Comparison of ENCODE assay signal across 10 mouse cellular contexts in the genomic region with DNA sequence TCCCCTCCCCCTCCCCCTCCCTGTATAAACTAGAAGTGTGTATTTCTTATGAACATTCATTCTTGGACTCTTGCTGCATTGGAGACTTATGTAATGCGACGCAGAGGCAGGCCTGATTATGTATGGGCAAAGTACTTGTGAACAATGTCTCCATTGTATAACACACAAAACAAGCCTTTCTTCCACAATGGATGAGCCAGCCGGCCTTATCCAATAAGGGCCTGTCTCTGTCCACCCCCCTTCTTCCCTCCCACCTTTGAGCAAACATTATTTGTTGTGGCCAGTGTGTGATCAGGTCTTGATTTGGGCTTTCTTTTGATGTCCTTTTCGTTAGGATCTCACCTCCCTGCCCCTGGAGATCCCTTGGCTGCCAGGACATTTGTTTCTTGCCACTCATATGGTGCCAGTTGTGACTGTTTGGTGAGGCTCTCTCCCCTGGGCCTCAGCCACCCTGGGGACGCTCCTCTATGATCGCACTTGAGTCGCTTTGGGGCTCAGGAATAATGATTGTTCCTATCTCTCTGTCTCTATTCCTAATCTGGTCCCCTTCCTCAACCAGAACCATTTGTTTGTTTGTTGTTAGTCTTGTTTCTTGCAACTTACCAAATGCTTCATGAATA. TPM values are rescaled to one million over a fixed set of nuclear protein-coding genes. Genes with fewer than 3 reads are reported as not detected.
DNase-seq lines count a peak whose midpoint lies in the region; ATAC-seq and TF ChIP-seq lines count a peak whose summit lies in the region.
"Had no signal": no experiment of that assay in that cellular context is flagged by ENCODE, and none has a peak within 500 bp of the region (broad histone marks: within the 10 kb centered on the region; RNA-seq: fewer than 3 reads in every experiment).

No protein-coding gene starts in this region.

- intact Hi-C loops in heart, postnatal 14 days (cut with DNase I) = no loop called here

- no peak for TF ChIP-seq CTCF in forebrain, postnatal 0 days (IDR thresholded peaks at IDR 0.05; ENCODE audit: low read depth)

- DNase-seq in frontal cortex, adult 2 months (ENCODE audit: extremely low spot score in 1 of 2, low spot score in 1 of 2) = peak; percentile 5 to 23
- no peak for DNase-seq in frontal cortex, postnatal 14 days (ENCODE audit: low spot score in 2 of 2)
- peak; percentile 79 for DNase-seq in R1 (ENCODE audit: low read depth, low spot score)
- DNase-seq in forebrain, postnatal 0 days = peak; percentile 29
- no peak for DNase-seq in lung, postnatal 10 days
- DNase-seq in heart, postnatal 14 days = no peak
- DNase-seq: B cell, adult 2 months had no signal

- H3K4me2 ChIP-seq in forebrain, postnatal 0 days (ENCODE audit: low read depth) = no peak overlapping the region
- no peak overlapping the region for H3K4me2 ChIP-seq in midbrain, embryonic 15.5 days

- no peak overlapping the region for H3K4me3 ChIP-seq in forebrain, postnatal 0 days (ENCODE audit: low read depth, low read length)
- no peak overlapping the region for H3K4me3 ChIP-seq in midbrain, embryonic 15.5 days
- H3K4me3 ChIP-seq: erythroblast, embryonic 14.5 days had no signal

- H3K36me3 ChIP-seq in forebrain, postnatal 0 days (ENCODE audit: insufficient read depth) = no peaks in the 10 kb centered on the region
- no peaks in the 10 kb centered on the region for H3K36me3 ChIP-seq in midbrain, embryonic 15.5 days (replicated peaks)

- no peak overlapping the region for H3K9ac ChIP-seq in forebrain, postnatal 0 days
- H3K9ac ChIP-seq in midbrain, embryonic 15.5 days = no peak overlapping the region

- H3K4me1 ChIP-seq in forebrain, postnatal 0 days (ENCODE audit: insufficient read depth) = no peaks in the 10 kb centered on the region
- peaks cover 58% of the 10 kb centered on the region for H3K4me1 ChIP-seq in midbrain, embryonic 15.5 days

- no peak overlapping the region for H3K27ac ChIP-seq in forebrain, postnatal 0 days (ENCODE audit: low read depth, low read length)
- H3K27ac ChIP-seq in midbrain, embryonic 15.5 days = peak overlapping the region; percentile 45; the same call in 1 of the 2 replicates

- ATAC-seq in forebrain, postnatal 0 days = peak; percentile 42; the same call in 1 of the 2 replicates
- no peak for ATAC-seq in midbrain, embryonic 15.5 days (replicated peaks)
- ATAC-seq in CD4-positive, CD25-positive, alpha-beta regulatory T cell, adult 4 months = no peak

- 20% methylated on average over 7 of the region's 7 CpGs for WGBS in forebrain, postnatal 0 days
- WGBS in midbrain, embryonic 15.5 days = 20% methylated on average over 7 of the region's 7 CpGs

- no peaks in the 10 kb centered on the region for H3K27me3 ChIP-seq in forebrain, postnatal 0 days (ENCODE audit: insufficient read depth, low read length)
- H3K27me3 ChIP-seq in midbrain, embryonic 15.5 days (replicated peaks) = no peaks in the 10 kb centered on the region

- H3K9me3 ChIP-seq in forebrain, postnatal 0 days (ENCODE audit: low read length) = no peaks in the 10 kb centered on the region
- no peaks in the 10 kb centered on the region for H3K9me3 ChIP-seq in midbrain, embryonic 15.5 days

RNA-seq across cellular contexts. Expression of a gene that starts 46.8 kb away (rescaled TPM):
- polyA plus RNA-seq in frontal cortex, adult 2 months (2012; rRNA removed) = 7.3 and 7.9 TPM in 2 replicates
- 10.8 and 17.7 TPM in 2 replicates for total RNA-seq in forebrain, postnatal 0 days (2014; rRNA removed)
- polyA plus RNA-seq in forebrain, postnatal 0 days (2015; fragmentation: Nextera tagmentation; extraction: Ambion mirVana) = 113 and 282 TPM in 2 replicates
- polyA plus RNA-seq in midbrain, embryonic 15.5 days (2015; fragmentation: Nextera tagmentation; extraction: Ambion mirVana) = 729 and 759 TPM in 2 replicates
- polyA plus RNA-seq in CD4-positive, CD25-positive, alpha-beta regulatory T cell, adult 4 months (2017; shearing (Covaris generic)) = 1 to 10 TPM; 2.4 to 3.5 TPM
- 10 to 100 TPM; 15.7 to 22.7 TPM for total RNA-seq in heart, postnatal 14 days (2021)

Comparison
In these comparisons a context has a peak if more than half of its experiments do, and no peak if none do; other contexts are left out.
1. DNase-seq: peak in frontal cortex, adult 2 months (2 of 2), R1 (single experiment) and forebrain, postnatal 0 days (single experiment); none in frontal cortex, postnatal 14 days (0 of 2), lung, postnatal 10 days (single experiment) and heart, postnatal 14 days (0 of 2).
2. RNA of a gene that starts 46.8 kb away (polyA plus RNA-seq): 729 to 759 TPM in midbrain, embryonic 15.5 days and 113 to 282 TPM in forebrain, postnatal 0 days; 7.3 to 7.9 TPM in frontal cortex, adult 2 months and 2.4 to 3.5 TPM in CD4-positive, CD25-positive, alpha-beta regulatory T cell, adult 4 months; every median in the first group is over 10 times any median in the second.